Mouse (Mus musculus): ENCODE measurements around the gene Irs2. TPM values are rescaled to one million over a fixed set of nuclear protein-coding genes. Genes with fewer than 3 reads are reported as not detected.

Gene Irs2
- polyA plus RNA-seq, 1 experiment = 20.7 TPM

GRCm38 (mm10) chr8:10993582-10994216 is 14.6 kb downstream of the Irs2 start:
- 71% methylated on average over 10 of the region's 10 CpGs for WGBS
- H3K4me3 ChIP-seq (replicated peaks; ENCODE audit: extremely low read depth, low read depth, low read length) = no peak overlapping the region
- no peak for DNase-seq
- TF ChIP-seq POLR2A (IDR thresholded peaks at IDR 0.05; ENCODE audit: borderline replicate concordance, extremely low read depth, low read depth, low read length) (no peak), CTCF (IDR thresholded peaks at IDR 0.05; ENCODE audit: insufficient read depth, low read length) (no peak)
- peaks cover 10% of the 10 kb centered on the region; the same call in 1 of the 2 replicates for H3K4me1 ChIP-seq (ENCODE audit: control insufficient read depth, insufficient read depth, low read length)

DNA sequence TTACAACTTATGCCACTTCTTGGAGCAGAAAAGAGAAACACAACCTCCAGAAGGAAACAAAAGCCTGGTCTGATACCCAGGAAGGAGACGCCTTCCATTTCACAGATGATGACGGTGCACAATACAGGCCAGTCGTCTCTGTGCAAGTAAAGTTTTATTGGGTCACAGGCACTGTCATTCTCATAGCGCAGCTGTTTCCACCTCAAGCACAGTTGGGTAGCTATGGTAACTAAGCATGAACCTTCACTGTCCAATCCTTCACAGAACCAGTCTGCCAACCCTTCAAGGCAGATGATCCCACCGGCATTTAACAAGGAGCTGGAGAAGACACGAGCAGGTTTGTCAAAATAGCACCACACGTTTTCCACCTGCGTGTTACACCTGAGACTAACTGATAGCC is 16.2 kb downstream of the Irs2 start:
- Histone ChIP-seq H3K4me1 (ENCODE audit: control insufficient read depth, insufficient read depth, low read length) (peaks cover 10% of the 10 kb centered on the region; the same call in 1 of the 2 replicates), H3K4me3 (replicated peaks; ENCODE audit: extremely low read depth, low read depth, low read length) (no peak overlapping the region)
- TF ChIP-seq POLR2A (IDR thresholded peaks at IDR 0.05; ENCODE audit: borderline replicate concordance, extremely low read depth, low read depth, low read length) = no peak
- TF ChIP-seq CTCF (IDR thresholded peaks at IDR 0.05; ENCODE audit: insufficient read depth, low read length) = no peak
- WGBS = 72% methylated on average over 8 of the region's 8 CpGs
- DNase-seq = no peak

DNA sequence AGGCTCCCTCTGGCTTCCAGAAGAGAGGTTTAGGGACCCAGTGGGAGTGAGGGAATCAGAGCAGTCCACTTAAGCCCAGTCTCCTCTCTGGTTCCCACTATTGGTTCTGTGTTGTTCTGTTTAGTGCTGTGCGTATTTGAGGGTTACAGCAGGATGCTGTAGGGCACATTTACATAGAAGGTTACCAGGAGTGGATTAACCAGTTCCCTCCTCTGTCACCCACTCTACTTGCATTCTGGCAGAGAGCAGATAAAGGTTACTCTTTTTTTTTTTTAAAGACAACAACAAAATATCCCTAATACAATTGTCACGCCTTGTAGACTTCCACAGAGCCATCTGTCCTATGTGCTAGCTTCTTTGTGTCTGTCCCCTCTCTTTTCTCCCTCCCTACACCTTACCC is 16.9 kb downstream of the Irs2 start:
- no peak for DNase-seq
- WGBS = 70% methylated on average over 2 of the region's 2 CpGs
- H3K4me1 ChIP-seq (ENCODE audit: control insufficient read depth, insufficient read depth, low read length) = peaks cover 10% of the 10 kb centered on the region; the same call in 1 of the 2 replicates
- H3K4me3 ChIP-seq (replicated peaks; ENCODE audit: extremely low read depth, low read depth, low read length) = no peak overlapping the region
- TF ChIP-seq POLR2A (IDR thresholded peaks at IDR 0.05; ENCODE audit: borderline replicate concordance, extremely low read depth, low read depth, low read length) (no peak), CTCF (IDR thresholded peaks at IDR 0.05; ENCODE audit: insufficient read depth, low read length) (no peak)

DNA sequence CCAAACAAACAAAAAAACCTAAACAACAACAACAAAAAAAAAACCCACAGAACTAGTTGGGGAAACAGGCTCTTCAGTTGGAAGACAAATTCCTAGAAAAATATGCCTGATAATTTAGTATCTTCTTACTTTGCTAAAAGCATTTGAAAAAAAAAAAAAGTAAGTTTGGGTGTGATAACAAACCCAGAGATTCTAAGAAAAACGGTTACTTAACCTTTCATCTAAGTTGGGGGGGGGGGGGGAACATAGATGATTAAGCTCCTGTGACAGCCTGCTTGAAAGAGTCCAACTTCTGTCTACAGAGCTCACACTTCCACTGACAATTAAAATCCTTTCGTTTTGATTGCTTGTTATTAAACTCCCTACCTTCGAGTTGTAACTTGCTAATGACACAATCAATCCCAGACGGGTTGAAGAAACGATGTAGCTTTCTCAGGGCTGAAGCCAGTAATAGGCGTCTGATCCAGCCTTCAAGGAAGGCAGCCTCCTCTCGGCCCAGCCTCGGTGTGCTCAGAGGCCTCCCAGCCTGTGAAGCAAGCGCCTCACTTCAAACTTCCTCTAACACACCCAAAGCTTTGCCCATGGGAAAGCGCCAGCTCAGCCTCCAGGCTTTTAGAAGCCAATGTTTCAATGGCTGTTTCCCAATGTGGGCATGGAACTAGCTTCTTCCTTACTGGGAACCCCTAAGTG is 17.7 kb downstream of the Irs2 start:
- peaks cover 10% of the 10 kb centered on the region; the same call in 1 of the 2 replicates for H3K4me1 ChIP-seq (ENCODE audit: control insufficient read depth, insufficient read depth, low read length)
- WGBS = 26% methylated on average over 10 of the region's 10 CpGs
- TF ChIP-seq POLR2A (IDR thresholded peaks at IDR 0.05; ENCODE audit: borderline replicate concordance, extremely low read depth, low read depth, low read length) (no peak), CTCF (IDR thresholded peaks at IDR 0.05; ENCODE audit: insufficient read depth, low read length) (no peak)
- no peak for DNase-seq
- H3K4me3 ChIP-seq (replicated peaks; ENCODE audit: extremely low read depth, low read depth, low read length) = no peak overlapping the region

- DNase-seq = no peak
- H3K4me3 ChIP-seq (replicated peaks; ENCODE audit: extremely low read depth, low read depth, low read length) = no peak overlapping the region
- TF ChIP-seq CTCF (IDR thresholded peaks at IDR 0.05; ENCODE audit: insufficient read depth, low read length) (no peak), POLR2A (IDR thresholded peaks at IDR 0.05; ENCODE audit: borderline replicate concordance, extremely low read depth, low read depth, low read length) (no peak)
- 96% methylated on average over 3 of the region's 3 CpGs for WGBS
- peaks cover 8% of the 10 kb centered on the region; the same call in 1 of the 2 replicates for H3K4me1 ChIP-seq (ENCODE audit: control insufficient read depth, insufficient read depth, low read length)
Observed at GRCm38 (mm10) chr8:10989946-10990345, 18.3 kb downstream of the Irs2 start.

GRCm38 (mm10) chr8:10986638-10987037 is 21.6 kb downstream of the Irs2 start:
- H3K4me1 ChIP-seq (ENCODE audit: control insufficient read depth, insufficient read depth, low read length) = peaks cover 3% of the 10 kb centered on the region; the same call in 1 of the 2 replicates
- H3K4me3 ChIP-seq (replicated peaks; ENCODE audit: extremely low read depth, low read depth, low read length) = no peak overlapping the region
- WGBS = 95% methylated on average over 17 of the region's 17 CpGs
- TF ChIP-seq POLR2A (IDR thresholded peaks at IDR 0.05; ENCODE audit: borderline replicate concordance, extremely low read depth, low read depth, low read length) (no peak), CTCF (IDR thresholded peaks at IDR 0.05; ENCODE audit: insufficient read depth, low read length) (no peak)
- DNase-seq = no peak

- TF ChIP-seq CTCF (IDR thresholded peaks at IDR 0.05; ENCODE audit: insufficient read depth, low read length) (no peak), POLR2A (IDR thresholded peaks at IDR 0.05; ENCODE audit: borderline replicate concordance, extremely low read depth, low read depth, low read length) (no peak)
Observed at GRCm38 (mm10) chr8:10985064-10985463, 23.2 kb downstream of the Irs2 start.

GRCm38 (mm10) chr8:10980876-10981275 is 27.4 kb downstream of the Irs2 start:
- H3K4me1 ChIP-seq (ENCODE audit: control insufficient read depth, insufficient read depth, low read length) = peaks cover 15% of the 10 kb centered on the region
- no peak overlapping the region for H3K4me3 ChIP-seq (replicated peaks; ENCODE audit: extremely low read depth, low read depth, low read length)
- WGBS = 90% methylated on average over 6 of the region's 6 CpGs

More at GRCm38 (mm10) chr8:10985064-10985463, 23.2 kb downstream of the Irs2 start:
- no peaks in the 10 kb centered on the region; the same call in 1 of the 2 replicates for H3K4me1 ChIP-seq (ENCODE audit: control insufficient read depth, insufficient read depth, low read length)
- no peak overlapping the region for H3K4me3 ChIP-seq (replicated peaks; ENCODE audit: extremely low read depth, low read depth, low read length)
- WGBS = 85% methylated on average over 7 of the region's 7 CpGs
- DNase-seq = no peak

DNA sequence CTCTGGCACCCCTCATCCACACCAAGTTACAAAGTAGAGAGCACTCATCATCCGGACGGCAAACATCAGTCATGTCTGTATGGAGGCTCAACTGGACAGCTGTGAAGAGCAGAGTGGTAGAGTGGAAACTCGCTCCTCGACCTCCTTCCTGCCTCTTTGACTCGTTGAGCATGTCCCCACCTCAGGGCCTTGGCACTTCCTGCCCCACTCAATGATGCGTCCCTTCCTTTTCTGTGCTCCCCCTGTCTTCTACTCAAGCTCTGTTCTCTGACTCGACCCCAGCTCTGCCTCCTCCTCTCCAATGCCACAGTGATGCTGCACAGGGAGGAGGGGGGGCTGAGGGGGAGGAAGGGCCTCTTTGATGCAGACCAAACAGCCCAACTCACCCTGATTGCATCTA is 28.3 kb downstream of the Irs2 start:
- Histone ChIP-seq H3K4me3 (replicated peaks; ENCODE audit: extremely low read depth, low read depth, low read length) (no peak overlapping the region), H3K4me1 (ENCODE audit: control insufficient read depth, insufficient read depth, low read length) (peaks cover 15% of the 10 kb centered on the region)
- no peak for TF ChIP-seq CTCF (IDR thresholded peaks at IDR 0.05; ENCODE audit: insufficient read depth, low read length)
- no peak for TF ChIP-seq POLR2A (IDR thresholded peaks at IDR 0.05; ENCODE audit: borderline replicate concordance, extremely low read depth, low read depth, low read length)
- DNase-seq = no peak
- WGBS = 30% methylated on average over 7 of the region's 7 CpGs

More at GRCm38 (mm10) chr8:10980876-10981275, 27.4 kb downstream of the Irs2 start:
- DNase-seq = no peak
- TF ChIP-seq POLR2A (IDR thresholded peaks at IDR 0.05; ENCODE audit: borderline replicate concordance, extremely low read depth, low read depth, low read length) (no peak), CTCF (IDR thresholded peaks at IDR 0.05; ENCODE audit: insufficient read depth, low read length) (no peak)
